Mouse (Mus musculus) ES-E14 (cell line): Measurements from ENCODE around the gene Ndufaf7.

Experiments
- MAFK ChIP-seq: IDR thresholded peaks from 2 replicates; pipeline ENCODE4 v1.6.1; 2014; ENCODE audit warnings: mild to moderate bottlenecking, low read depth, low read length, inconsistent platforms; ENCODE audit not compliant: insufficient read depth
- ZC3H11A ChIP-seq: IDR thresholded peaks from 2 replicates; pipeline ENCODE4 v1.6.1; 2012; ENCODE audit warnings: low read depth, mild to moderate bottlenecking, inconsistent platforms, low read length, borderline replicate concordance

- TF ChIP-seq MAFK: no peak
- TF ChIP-seq ZC3H11A: no peak
These were observed 52.1 kb downstream of the Ndufaf7 start for GRCm38 (mm10) chr17:78989015-78989414.
